Mouse (Mus musculus): ENCODE data around the gene Fam163a. TPM values are rescaled to one million over a fixed set of nuclear protein-coding genes. Genes with fewer than 3 reads are reported as not detected.
A peak's percentile ranks its signal among the peaks of the same experiment; 100 is the strongest.

The Fam163a gene
- polyA plus RNA-seq, 1 experiment from 2014 or later = 0.39 TPM

- Histone ChIP-seq H3K27me3 (ENCODE audit: control insufficient read depth, insufficient read depth, low read length) (no peaks in the 10 kb centered on the region), H3K9me3 (ENCODE audit: control insufficient read depth, low read length) (no peaks in the 10 kb centered on the region), H3K4me3 (ENCODE audit: low read depth, low read length) (no peak overlapping the region), H3K4me1 (ENCODE audit: control insufficient read depth, insufficient read depth, low read length) (peaks cover 3% of the 10 kb centered on the region; the same call in 1 of the 2 replicates), H3K27ac (replicated peaks; ENCODE audit: low read depth, low read length) (no peak overlapping the region), H3K9ac (ENCODE audit: low read length) (no peak overlapping the region), H3K4me2 (ENCODE audit: low read depth, severe bottlenecking) (no peak overlapping the region; the same call in 1 of the 2 replicates), H3K36me3 (ENCODE audit: control insufficient read depth, insufficient read depth, low read length) (no peaks in the 10 kb centered on the region)
- no peak for ATAC-seq (ENCODE audit: insufficient number of reproducible peaks, low FRiP score, low TSS enrichment, low read depth)
- DNase-seq (ENCODE audit: low spot score) = no peak
- WGBS = 54% methylated on average over 7 of the region's 7 CpGs
Observed at GRCm38 (mm10) chr1:156112142-156112541, 92.7 kb downstream of the Fam163a start.

GRCm38 (mm10) chr1:156111728-156112127, 93.1 kb downstream of the Fam163a start:
- Histone ChIP-seq H3K9me3 (ENCODE audit: control insufficient read depth, low read length) (no peaks in the 10 kb centered on the region), H3K4me3 (ENCODE audit: low read depth, low read length) (no peak overlapping the region), H3K4me1 (ENCODE audit: control insufficient read depth, insufficient read depth, low read length) (peaks cover 3% of the 10 kb centered on the region; the same call in 1 of the 2 replicates), H3K9ac (ENCODE audit: low read length) (no peak overlapping the region), H3K27ac (replicated peaks; ENCODE audit: low read depth, low read length) (no peak overlapping the region), H3K36me3 (ENCODE audit: control insufficient read depth, insufficient read depth, low read length) (no peaks in the 10 kb centered on the region), H3K4me2 (ENCODE audit: low read depth, severe bottlenecking) (no peak overlapping the region; the same call in 1 of the 2 replicates), H3K27me3 (ENCODE audit: control insufficient read depth, insufficient read depth, low read length) (no peaks in the 10 kb centered on the region)
- DNase-seq (ENCODE audit: low spot score) = no peak
- ATAC-seq (ENCODE audit: insufficient number of reproducible peaks, low FRiP score, low TSS enrichment, low read depth) = no peak
- WGBS = 12% methylated on average over 12 of the region's 12 CpGs

GRCm38 (mm10) chr1:156111090-156111489, 93.7 kb downstream of the Fam163a start:
- ATAC-seq (ENCODE audit: insufficient number of reproducible peaks, low FRiP score, low TSS enrichment, low read depth) (no peak), DNase-seq (ENCODE audit: low spot score) (peak; percentile 49)
- Histone ChIP-seq H3K27me3 (ENCODE audit: control insufficient read depth, insufficient read depth, low read length) (no peaks in the 10 kb centered on the region), H3K4me3 (ENCODE audit: low read depth, low read length) (no peak overlapping the region), H3K4me1 (ENCODE audit: control insufficient read depth, insufficient read depth, low read length) (peaks cover 3% of the 10 kb centered on the region; the same call in 1 of the 2 replicates), H3K4me2 (ENCODE audit: low read depth, severe bottlenecking) (no peak overlapping the region), H3K27ac (replicated peaks; ENCODE audit: low read depth, low read length) (no peak overlapping the region), H3K36me3 (ENCODE audit: control insufficient read depth, insufficient read depth, low read length) (no peaks in the 10 kb centered on the region), H3K9me3 (ENCODE audit: control insufficient read depth, low read length) (no peaks in the 10 kb centered on the region), H3K9ac (ENCODE audit: low read length) (no peak overlapping the region)
- WGBS = 75% methylated on average over 9 of the region's 9 CpGs

- Histone ChIP-seq H3K4me3 (ENCODE audit: low read depth, low read length) (no peak overlapping the region), H3K27me3 (ENCODE audit: control insufficient read depth, insufficient read depth, low read length) (no peaks in the 10 kb centered on the region), H3K4me2 (ENCODE audit: low read depth, severe bottlenecking) (no peak overlapping the region), H3K36me3 (ENCODE audit: control insufficient read depth, insufficient read depth, low read length) (no peaks in the 10 kb centered on the region), H3K9me3 (ENCODE audit: control insufficient read depth, low read length) (no peaks in the 10 kb centered on the region), H3K27ac (replicated peaks; ENCODE audit: low read depth, low read length) (no peak overlapping the region), H3K4me1 (ENCODE audit: control insufficient read depth, insufficient read depth, low read length) (no peaks in the 10 kb centered on the region), H3K9ac (ENCODE audit: low read length) (no peak overlapping the region)
- ATAC-seq (ENCODE audit: insufficient number of reproducible peaks, low FRiP score, low TSS enrichment, low read depth) (no peak; the same call in 1 of the 2 replicates), DNase-seq (ENCODE audit: low spot score) (peak; percentile 48)
- 5% methylated on average over 10 of the region's 10 CpGs for WGBS
Observed at GRCm38 (mm10) chr1:156108400-156108799, 96.4 kb downstream of the Fam163a start.

GRCm38 (mm10) chr1:156107424-156107823, 97.4 kb downstream of the Fam163a start:
- Histone ChIP-seq H3K27ac (replicated peaks; ENCODE audit: low read depth, low read length) (no peak overlapping the region), H3K27me3 (ENCODE audit: control insufficient read depth, insufficient read depth, low read length) (no peaks in the 10 kb centered on the region), H3K9ac (ENCODE audit: low read length) (no peak overlapping the region), H3K9me3 (ENCODE audit: control insufficient read depth, low read length) (no peaks in the 10 kb centered on the region), H3K36me3 (ENCODE audit: control insufficient read depth, insufficient read depth, low read length) (no peaks in the 10 kb centered on the region), H3K4me3 (ENCODE audit: low read depth, low read length) (no peak overlapping the region), H3K4me1 (ENCODE audit: control insufficient read depth, insufficient read depth, low read length) (no peaks in the 10 kb centered on the region), H3K4me2 (ENCODE audit: low read depth, severe bottlenecking) (no peak overlapping the region)
- ATAC-seq (ENCODE audit: insufficient number of reproducible peaks, low FRiP score, low TSS enrichment, low read depth) (no peak), DNase-seq (ENCODE audit: low spot score) (no peak)
- WGBS = 92% methylated on average over 2 of the region's 2 CpGs

- H3K27ac ChIP-seq (replicated peaks; ENCODE audit: low read depth, low read length) = no peak overlapping the region
- no peak overlapping the region for H3K4me2 ChIP-seq (ENCODE audit: low read depth, severe bottlenecking)
- WGBS = 80% methylated on average over 2 of the region's 2 CpGs
- no peaks in the 10 kb centered on the region for H3K9me3 ChIP-seq (ENCODE audit: control insufficient read depth, low read length)
- H3K27me3 ChIP-seq (ENCODE audit: control insufficient read depth, insufficient read depth, low read length) = no peaks in the 10 kb centered on the region
- no peaks in the 10 kb centered on the region for H3K36me3 ChIP-seq (ENCODE audit: control insufficient read depth, insufficient read depth, low read length)
- H3K9ac ChIP-seq (ENCODE audit: low read length) = no peak overlapping the region
- ATAC-seq (ENCODE audit: insufficient number of reproducible peaks, low FRiP score, low TSS enrichment, low read depth) (no peak), DNase-seq (ENCODE audit: low spot score) (no peak)
- no peaks in the 10 kb centered on the region for H3K4me1 ChIP-seq (ENCODE audit: control insufficient read depth, insufficient read depth, low read length)
- no peak overlapping the region for H3K4me3 ChIP-seq (ENCODE audit: low read depth, low read length)
Observed at GRCm38 (mm10) chr1:156105381-156105780, 99.4 kb downstream of the Fam163a start.

- Histone ChIP-seq H3K4me2 (ENCODE audit: low read depth, severe bottlenecking) (no peak overlapping the region), H3K9me3 (ENCODE audit: control insufficient read depth, low read length) (peaks cover 5% of the 10 kb centered on the region; the same call in 1 of the 2 replicates), H3K36me3 (ENCODE audit: control insufficient read depth, insufficient read depth, low read length) (no peaks in the 10 kb centered on the region), H3K4me1 (ENCODE audit: control insufficient read depth, insufficient read depth, low read length) (no peaks in the 10 kb centered on the region), H3K4me3 (ENCODE audit: low read depth, low read length) (no peak overlapping the region), H3K27me3 (ENCODE audit: control insufficient read depth, insufficient read depth, low read length) (no peaks in the 10 kb centered on the region), H3K27ac (replicated peaks; ENCODE audit: low read depth, low read length) (no peak overlapping the region), H3K9ac (ENCODE audit: low read length) (no peak overlapping the region)
- no peak for ATAC-seq (ENCODE audit: insufficient number of reproducible peaks, low FRiP score, low TSS enrichment, low read depth)
- no peak for DNase-seq (ENCODE audit: low spot score)
- 90% methylated on average over 2 of the region's 2 CpGs for WGBS
Observed at GRCm38 (mm10) chr1:156103763-156104162, 101.1 kb downstream of the Fam163a start.

- ATAC-seq (ENCODE audit: insufficient number of reproducible peaks, low FRiP score, low TSS enrichment, low read depth) = no peak
- WGBS = 88% methylated on average over 4 of the region's 4 CpGs
Observed at GRCm38 (mm10) chr1:156091811-156092210, 113.0 kb downstream of the Fam163a start.

GRCm38 (mm10) chr1:156090042-156090441, 114.8 kb downstream of the Fam163a start:
- H3K27ac ChIP-seq (replicated peaks; ENCODE audit: low read depth, low read length) = no peak overlapping the region
- H3K9me3 ChIP-seq (ENCODE audit: control insufficient read depth, low read length) = no peaks in the 10 kb centered on the region
- DNase-seq (ENCODE audit: low spot score) (peak; percentile 42), ATAC-seq (ENCODE audit: insufficient number of reproducible peaks, low FRiP score, low TSS enrichment, low read depth) (no peak)
- H3K4me2 ChIP-seq (ENCODE audit: low read depth, severe bottlenecking) = no peak overlapping the region
- H3K27me3 ChIP-seq (ENCODE audit: control insufficient read depth, insufficient read depth, low read length) = no peaks in the 10 kb centered on the region
- no peaks in the 10 kb centered on the region for H3K36me3 ChIP-seq (ENCODE audit: control insufficient read depth, insufficient read depth, low read length)
- no peak overlapping the region for H3K9ac ChIP-seq (ENCODE audit: low read length)
- no peak overlapping the region for H3K4me3 ChIP-seq (ENCODE audit: low read depth, low read length)
- 23% methylated on average over 4 of the region's 4 CpGs for WGBS
- H3K4me1 ChIP-seq (ENCODE audit: control insufficient read depth, insufficient read depth, low read length) = peaks cover 9% of the 10 kb centered on the region

More at GRCm38 (mm10) chr1:156091811-156092210, 113.0 kb downstream of the Fam163a start:
- Histone ChIP-seq H3K9me3 (ENCODE audit: control insufficient read depth, low read length) (no peaks in the 10 kb centered on the region), H3K27ac (replicated peaks; ENCODE audit: low read depth, low read length) (no peak overlapping the region), H3K4me2 (ENCODE audit: low read depth, severe bottlenecking) (no peak overlapping the region), H3K9ac (ENCODE audit: low read length) (no peak overlapping the region), H3K4me1 (ENCODE audit: control insufficient read depth, insufficient read depth, low read length) (peaks cover 9% of the 10 kb centered on the region), H3K36me3 (ENCODE audit: control insufficient read depth, insufficient read depth, low read length) (no peaks in the 10 kb centered on the region), H3K27me3 (ENCODE audit: control insufficient read depth, insufficient read depth, low read length) (no peaks in the 10 kb centered on the region), H3K4me3 (ENCODE audit: low read depth, low read length) (no peak overlapping the region)
- no peak for DNase-seq (ENCODE audit: low spot score)
